Mouse (Mus musculus) ES-CJ7 (cell line): ENCODE measurements around the gene Neu3.

ENCODE experiments used
- DNase-seq: peaks from one replicate; pipeline ENCODE4 v3.0.0; 2011; ENCODE audit warnings: low read depth, low spot score

Neu3 gene

DNA sequence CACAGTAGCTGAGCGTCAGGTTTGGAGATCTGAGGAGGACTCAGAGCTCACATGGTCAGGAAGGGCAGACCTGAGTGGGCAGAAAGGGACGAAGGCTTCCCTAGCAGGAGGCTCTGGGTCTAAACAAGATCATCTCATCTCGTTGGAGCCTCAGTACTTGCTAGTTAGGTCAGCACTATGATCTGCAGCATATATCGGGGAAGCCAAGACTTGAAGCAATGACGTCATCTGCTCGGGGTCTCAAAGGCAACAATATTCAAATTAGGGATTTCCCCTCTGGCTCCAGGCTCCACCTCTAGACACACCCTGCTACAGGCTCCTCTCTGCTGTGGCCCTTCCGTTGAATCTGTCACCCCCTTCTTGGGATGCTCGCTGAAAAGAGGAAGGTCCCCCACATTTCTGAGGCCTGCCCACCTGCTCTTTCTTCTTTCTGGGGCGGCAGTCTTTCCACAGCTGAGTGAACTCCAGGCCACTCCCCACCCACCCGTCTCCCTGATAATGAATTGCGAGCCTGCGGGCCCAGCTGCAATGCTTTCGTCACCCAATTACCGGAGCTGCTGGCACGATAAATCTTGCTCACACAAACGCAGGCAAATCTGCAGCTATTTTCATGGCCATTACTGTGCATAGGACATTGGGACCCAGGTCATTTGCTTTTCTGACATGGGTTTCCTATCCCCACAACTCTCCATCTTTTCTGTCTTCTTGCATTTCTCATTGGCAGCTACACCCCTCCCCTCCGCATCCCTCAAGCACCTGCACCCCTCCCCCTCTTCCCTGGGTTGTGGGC, 32.8 kb downstream of the Neu3 start:
- DNase-seq, result no peak

- no peak for DNase-seq
Observed at GRCm38 (mm10) chr7:99794096-99794495, 34.1 kb downstream of the Neu3 start.

GRCm38 (mm10) chr7:99790816-99791215, 37.4 kb downstream of the Neu3 start:
- no peak for DNase-seq

DNA sequence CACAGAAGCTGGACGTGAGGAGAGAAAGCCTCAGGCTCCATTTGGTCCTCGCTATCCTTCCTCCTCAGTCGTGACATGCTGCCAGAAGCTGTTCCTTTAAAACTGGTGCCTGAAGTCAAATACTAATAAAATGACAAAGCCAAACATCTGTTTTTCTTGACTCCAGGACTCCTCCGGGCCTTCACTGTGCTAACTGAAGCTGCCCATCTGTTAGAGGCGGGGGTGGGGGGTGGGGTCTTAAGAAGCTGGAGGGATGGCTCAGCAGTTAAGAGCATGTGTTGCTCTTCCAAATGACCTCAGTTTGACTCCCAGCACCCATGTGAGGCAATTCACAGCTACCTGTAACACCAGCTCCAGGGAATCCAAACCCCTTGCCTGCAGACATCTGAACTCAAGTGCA, 39.7 kb downstream of the Neu3 start:
- no peak for DNase-seq

GRCm38 (mm10) chr7:99787935-99788334, 40.3 kb downstream of the Neu3 start:
- DNase-seq, result no peak

DNA sequence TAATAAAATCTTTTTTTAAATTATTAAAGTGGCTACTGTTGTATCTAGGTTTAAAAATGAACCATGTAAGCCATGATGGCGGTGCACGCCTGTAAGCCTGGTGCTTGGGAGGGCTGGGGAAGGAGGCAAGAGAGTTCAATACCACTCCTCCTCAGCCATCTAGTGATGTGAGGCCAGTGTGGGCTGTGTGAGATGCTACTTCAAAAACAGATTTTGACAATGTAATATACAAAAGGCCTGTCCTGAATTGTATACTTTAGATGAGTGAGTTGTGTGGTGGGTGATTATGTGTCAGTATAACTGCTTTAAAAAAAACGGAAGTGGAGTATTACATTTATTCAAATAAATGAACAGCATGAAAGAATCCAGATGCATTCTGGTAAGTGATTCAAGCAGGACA, 41.4 kb downstream of the Neu3 start:
- DNase-seq, result no peak

DNA sequence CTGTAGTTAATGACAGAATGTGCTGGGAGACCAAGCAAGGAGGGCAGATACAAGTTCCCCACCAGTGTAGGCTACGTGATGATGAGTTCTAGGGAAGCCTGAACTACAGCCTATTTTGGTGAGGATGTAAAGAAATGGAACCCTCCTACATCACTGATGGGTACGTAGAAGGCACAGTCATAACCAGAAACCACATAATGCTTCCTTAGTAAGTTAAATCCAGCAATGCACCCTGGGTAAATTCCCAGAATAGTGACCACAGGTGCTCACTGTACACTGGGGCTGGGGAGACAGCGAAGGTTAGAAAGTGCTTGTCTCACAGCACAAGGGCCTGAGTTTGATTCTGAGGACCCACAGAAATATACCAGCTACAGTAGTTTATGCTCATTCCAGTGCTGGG, 42.7 kb downstream of the Neu3 start:
- DNase-seq, result no peak

DNA sequence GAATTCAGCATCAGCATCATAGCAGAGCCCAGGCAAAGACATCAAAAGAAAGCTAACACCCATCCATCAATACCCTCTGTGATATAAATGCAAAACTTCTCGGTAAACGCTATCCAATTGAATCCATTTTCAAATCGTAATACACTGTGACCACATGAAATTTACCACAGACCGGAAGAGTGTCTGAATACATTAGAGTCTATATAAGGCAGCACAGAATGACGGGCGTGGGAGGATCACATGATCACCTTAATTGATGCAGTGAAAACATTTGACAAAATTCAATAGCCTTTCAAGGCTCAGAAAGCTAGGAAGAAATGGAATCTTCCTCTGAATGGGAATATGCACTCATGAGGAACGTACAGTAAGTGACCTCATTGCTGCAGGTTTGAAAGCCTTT, 44.8 kb downstream of the Neu3 start:
- no peak for DNase-seq

DNA sequence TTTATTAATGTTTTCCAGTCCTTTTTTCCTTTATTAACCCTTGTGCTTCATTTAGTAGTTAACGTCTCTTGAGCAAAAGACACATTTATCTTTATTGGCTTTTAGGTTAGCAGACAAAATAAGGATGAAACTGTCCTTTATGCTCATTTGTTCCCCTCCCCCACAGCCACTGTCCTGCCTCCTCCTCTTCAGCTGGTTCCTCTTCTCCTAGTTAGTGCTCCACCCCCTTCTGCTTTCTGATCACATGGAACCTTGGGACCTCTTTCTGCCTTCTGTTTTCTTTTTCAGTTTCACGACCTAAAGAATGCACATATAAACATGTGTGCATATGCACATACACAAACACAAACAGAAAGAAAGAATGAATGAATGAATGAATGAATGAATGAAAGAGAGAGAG, 46.3 kb downstream of the Neu3 start:
- DNase-seq, result no peak

DNA sequence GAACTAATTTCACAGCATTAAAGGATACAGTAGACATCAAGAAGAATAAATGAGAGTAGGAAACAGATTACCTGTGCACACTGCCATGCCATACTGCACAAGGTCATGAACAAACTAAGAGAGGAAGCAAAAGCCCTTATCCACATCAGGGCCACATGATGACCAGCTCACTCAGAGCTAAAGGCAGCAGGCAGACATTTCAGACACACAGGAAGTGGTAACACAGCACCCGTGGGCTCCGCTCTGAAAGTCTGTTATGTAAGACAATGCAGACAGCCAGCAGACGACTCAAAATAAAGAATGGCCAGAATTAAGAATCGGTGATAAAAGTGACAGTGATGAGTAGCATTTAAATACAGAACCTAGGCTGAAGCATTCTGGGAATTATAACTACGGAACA, 46.8 kb downstream of the Neu3 start:
- DNase-seq, result no peak

DNA sequence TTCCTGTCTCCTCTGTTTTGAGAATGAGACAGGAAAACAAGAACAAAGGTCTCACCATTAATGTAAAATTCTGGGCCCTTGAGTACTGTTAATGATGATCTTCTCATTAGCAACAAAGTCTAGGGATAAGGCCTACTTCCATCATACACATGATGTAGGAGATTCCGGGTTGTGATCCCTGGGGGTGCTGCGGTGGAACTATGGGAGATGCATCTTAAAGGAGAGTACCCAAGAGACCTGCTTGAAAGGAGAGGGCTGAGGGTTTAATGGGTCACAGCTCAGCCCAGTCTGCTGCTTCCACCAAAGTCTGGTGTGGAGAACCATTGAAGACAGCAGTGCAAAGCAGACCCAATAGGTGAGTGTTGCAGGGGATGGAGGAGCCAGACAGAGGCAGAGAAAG, 65.0 kb downstream of the Neu3 start, which contains the start of gene Olfr521:
Gene Olfr521, plus strand, starts transcription at position 301 of the 400 bp plus-strand sequence.
- DNase-seq, result no peak
